Mouse (Mus musculus) heart, postnatal 14 days (tissue): Measurements from ENCODE around the gene Scube1. TPM values are rescaled to one million over a fixed set of nuclear protein-coding genes. Genes with fewer than 3 reads are reported as not detected.

Experiments
- DNase-seq, 2 experiments: peaks; one replicate each; pipeline ENCODE4 v3.0.0; 2021 to 2022
- intact Hi-C: fragments of 180-260 bp; cut with DNase I; formaldehyde crosslinking; loops from one replicate; pipeline ENCODE4 v1.15.1; 2025
- long read RNA-seq, 2 experiments: library from polyadenylated mRNA; stranded (forward); transcript quantifications; one replicate each; pipeline ENCODE4 v2.0.0; 2021
- total RNA-seq, 2 experiments: library from RNA; stranded (reverse); gene quantifications; 2 replicates each; pipeline ENCODE4 v1.2.3; 2021

Scube1 gene
- 1 to 10 TPM; 3.7 to 4.0 TPM for total RNA-seq
- long read RNA-seq, experiment 1, partial matches to known transcripts = 0 of 4 reads
- long read RNA-seq, experiment 1, other reads (novel, unspliced or antisense) = 1 of 4 reads
- long read RNA-seq, experiment 2, partial matches to known transcripts = 1 of 3 reads
- long read RNA-seq, experiment 2, other reads (novel, unspliced or antisense) = 1 of 3 reads

DNA sequence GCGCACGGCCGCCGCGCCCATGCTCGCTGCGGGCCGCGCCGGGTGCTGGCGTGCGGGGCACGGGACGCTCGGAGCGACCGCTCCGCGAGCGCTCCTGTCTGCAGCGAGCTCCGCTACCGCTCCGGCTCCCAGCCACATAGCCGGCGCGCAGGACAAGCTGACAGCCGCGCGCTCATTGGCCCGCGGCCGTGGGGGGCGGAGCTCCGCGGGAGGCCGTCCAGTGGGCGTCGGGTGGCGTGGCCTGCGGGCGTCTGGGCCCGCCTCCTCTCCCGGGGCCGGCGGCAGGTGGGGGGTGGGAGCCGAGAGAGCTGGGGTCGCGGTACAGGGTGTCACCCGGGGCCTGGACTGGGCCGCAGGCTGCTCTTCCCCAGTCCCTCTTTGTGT is at the start of gene Scube1:
TSS of gene Scube1 (minus strand) at position 136 of the 384 bp plus-strand sequence.
- intact Hi-C loops = loop anchor here (5.0 kb wide), 1 partner anchor 43 kb away; no protein-coding TSS in a partner anchor

DNA sequence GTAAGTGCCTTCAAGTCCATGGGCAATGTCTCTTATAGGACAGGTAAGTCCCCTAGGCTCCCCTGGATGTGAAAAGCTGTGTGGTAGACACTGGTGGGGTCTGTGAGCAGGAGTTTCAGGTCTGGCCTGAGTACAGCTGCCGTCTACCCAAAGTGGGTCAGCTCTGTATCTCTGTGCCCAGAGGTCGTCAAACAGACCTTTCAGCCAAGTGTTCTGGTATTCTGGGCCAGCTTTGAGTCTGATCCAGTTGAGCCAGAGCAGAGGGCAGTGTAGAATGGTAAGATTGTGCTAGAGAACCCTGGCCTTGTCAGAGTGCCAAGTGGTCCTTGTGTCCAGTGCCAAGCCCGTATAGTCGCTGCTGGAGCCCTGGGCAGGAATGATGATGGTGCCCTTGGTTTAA is 48.1 kb upstream of the Scube1 start:
- DNase-seq = peak in 1 of 2 experiments; percentile 16
- intact Hi-C loops = no loop called here

More for the DNA sequence above, at the start of gene Scube1:
- peak; percentile 93 to 94 for DNase-seq

DNA sequence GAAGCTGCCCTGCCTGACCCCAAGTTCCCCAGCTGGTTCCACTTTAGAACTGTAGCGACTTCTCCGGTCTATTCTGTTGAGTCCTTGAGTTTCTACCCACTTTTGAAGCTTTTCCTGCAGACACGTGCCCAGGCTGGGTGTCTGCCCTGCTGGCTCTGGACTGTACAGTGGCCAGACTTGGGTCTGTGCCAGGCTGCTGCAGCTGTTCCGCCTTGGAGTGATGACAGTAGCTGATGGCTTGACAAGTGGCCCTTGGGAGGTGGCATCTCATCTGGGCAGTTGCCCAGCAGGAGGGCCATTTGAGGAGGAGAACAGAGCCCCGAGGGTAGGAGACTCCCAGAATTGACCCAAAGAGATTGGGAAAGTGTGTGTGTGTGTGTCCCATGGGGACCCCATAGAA is 47.6 kb upstream of the Scube1 start:
- DNase-seq = peak; percentile 44 to 73
- intact Hi-C loops = no loop called here

DNA sequence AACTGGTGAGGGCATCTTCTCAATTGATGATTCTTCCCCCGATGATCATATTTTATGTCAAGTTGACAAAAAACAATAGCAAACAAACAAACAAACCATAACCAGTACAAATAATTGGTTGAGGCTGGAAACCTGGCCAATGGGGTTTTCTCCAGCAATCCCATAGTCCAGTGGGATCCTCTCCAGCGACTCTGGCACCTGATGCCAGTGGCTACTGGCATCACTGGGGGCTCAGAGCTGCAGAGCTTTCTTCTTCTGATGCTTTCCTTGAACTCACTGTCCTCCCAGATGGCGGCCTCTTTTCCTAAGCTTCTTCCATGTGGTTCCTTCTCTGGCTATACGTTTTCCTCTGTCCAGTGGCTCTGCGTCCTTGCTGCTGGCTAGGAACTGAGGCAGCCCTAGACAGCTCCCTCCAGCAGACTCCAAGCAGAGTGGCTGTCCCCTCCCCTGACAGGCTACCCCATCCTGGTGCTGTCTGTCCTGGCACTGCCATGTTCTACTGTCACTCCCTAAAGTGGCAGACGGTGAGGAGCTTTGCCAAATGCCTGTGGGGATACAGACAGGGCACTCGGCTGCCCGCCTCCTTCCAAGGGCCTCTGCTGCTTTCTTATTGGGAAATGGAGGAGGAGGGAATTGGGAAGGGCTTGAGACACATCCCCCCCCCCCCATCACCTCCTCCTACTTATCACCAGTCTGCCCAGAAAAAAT is 46.7 kb upstream of the Scube1 start:
- no peak for DNase-seq

DNA sequence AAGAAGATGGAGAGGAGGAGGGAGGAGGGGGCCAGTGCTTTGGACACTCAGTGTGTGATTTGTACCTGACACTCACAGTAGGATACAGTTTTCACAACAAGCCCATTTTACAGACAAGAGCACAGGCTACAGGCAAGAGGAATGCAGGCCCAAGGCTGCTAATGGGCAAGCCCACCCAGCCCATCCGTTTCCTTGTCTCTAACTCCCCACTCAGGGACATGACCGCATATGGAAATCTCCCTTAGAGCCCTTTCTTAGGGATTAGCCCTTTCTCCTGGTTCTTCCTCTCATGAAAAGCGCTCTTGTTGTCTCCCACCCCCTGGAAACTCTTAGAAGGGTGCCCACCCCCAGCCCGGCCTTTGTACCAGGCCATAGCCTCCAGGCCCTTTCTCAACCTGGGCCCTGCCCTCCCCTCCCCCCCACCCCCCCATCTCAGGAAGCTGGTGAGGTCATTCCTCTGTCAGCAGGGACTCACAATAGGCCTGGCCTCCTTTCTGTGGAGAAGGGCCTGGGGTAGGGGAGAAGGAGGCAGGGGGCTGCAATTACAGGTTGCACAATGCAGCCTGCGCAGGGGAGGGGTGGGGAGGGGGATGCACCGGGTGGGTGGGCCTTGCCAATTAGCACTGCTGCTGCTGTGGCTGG is 40.7 kb upstream of the Scube1 start:
- intact Hi-C loops = no loop called here
- no peak for DNase-seq

More for the DNA sequence above, 46.7 kb upstream of the Scube1 start:
- intact Hi-C loops = no loop called here

DNA sequence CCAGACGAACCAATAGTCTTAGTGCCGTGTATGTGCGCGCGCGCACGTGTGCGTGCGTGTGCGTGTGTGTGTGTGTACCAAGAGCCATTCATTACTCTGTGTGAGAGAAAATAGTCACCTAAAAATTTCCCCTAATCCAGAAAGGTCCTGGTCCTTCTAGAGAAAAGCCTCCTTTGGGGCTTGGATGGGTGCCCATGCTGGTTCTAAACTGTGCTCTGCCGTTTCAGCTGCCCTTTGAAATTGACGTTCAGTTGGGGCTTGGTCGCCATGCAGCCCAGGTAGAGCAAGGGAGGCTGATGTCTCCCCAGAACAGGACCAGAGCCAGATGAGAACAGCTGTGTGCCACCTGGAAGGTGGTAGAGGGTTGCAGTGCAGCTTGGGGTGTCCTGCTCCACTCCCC is 36.7 kb upstream of the Scube1 start:
- DNase-seq = no peak
- intact Hi-C loops = loop anchor here (2.0 kb wide), 1 partner anchor 293 kb away; no protein-coding TSS in a partner anchor

DNA sequence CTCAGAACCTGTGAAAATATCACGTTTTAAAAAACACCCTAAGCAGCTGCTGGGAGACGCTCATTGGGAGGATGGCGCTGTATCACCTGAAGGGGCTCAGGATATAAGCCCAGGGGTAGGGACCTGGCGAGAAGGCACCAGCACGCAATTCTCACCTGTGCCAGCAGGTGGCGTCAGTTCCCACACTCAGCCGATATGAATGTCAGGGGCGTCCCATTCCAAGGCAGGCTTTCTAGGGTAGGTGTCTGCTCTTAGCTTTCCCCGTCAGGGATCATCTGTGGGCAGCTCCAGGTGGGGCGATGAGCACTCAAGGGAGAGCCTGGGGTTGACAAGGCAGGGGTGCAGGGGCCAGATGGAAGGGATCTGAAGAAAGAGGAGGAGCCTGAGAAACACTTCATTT is 35.9 kb upstream of the Scube1 start:
- DNase-seq = peak; percentile 40 to 61
- intact Hi-C loops = loop anchor here (2.0 kb wide), 1 partner anchor 294 kb away; no protein-coding TSS in a partner anchor

DNA sequence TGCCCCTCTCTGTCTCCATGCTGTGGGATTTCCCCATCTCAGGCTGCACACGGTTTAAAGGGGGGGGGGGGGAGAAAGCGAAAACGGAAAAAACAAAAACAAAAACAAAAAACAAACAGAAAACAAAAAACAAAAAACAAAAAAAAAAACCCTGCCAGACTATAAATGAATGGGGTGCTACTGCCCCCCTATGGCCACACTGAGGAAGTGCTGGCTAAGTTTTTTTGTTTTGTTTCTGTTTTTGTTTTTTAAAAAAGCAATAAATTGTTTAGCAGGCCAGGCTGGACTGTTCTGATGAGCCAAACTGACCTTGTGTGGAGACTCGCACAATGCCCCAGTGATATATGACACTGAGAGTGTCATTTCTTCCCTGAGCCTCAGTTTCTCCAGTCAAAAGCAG is 34.1 kb upstream of the Scube1 start:
- intact Hi-C loops = loop anchor here (1.0 kb wide), 2 partner anchors 95 to 125 kb away; no protein-coding TSS in a partner anchor
- peak in 1 of 2 experiments; percentile 17 for DNase-seq

DNA sequence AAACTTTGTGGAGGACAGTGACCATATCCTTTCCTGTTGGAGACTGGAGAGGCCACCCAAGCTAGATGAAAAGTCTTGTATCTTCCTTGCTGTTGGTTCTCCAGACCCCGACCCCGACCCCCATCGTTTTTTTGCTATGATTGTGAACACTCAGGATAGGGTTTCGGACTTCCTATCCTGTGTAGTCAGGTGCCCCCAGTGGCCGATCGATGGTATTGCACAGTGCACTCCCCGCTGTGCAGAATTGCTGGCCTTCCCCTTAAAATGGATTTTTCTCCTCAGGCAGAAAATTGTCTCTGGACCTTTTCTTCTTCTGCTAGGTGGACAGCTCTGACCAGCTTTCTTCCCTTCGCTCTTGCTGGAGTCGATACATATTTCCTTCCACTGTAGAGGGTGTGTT is 31.9 kb upstream of the Scube1 start:
- intact Hi-C loops = loop anchor here (2.0 kb wide), 1 partner anchor 30 kb away; no protein-coding TSS in a partner anchor
- peak; percentile 33 to 46 for DNase-seq

DNA sequence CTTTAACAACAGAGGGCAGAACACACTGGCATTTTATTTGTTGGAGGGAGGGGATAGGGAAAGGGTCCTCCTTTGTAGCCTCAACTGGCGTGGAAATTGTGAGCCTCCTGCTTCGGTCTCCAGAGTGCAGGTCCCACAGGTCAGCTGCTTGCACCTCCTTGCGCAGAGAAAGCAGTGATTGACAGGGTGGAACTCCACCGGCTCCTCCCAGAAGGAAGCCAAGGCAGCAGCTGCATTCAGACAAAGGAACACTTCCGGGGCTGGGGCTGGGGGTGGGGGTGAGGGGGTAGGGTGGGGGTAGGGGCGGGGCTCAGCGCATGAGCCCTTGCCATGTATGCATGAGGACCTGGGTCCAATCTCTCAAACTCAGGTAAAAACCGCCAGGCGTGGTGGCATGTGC is 24.6 kb upstream of the Scube1 start:
- intact Hi-C loops = no loop called here
- DNase-seq = no peak

DNA sequence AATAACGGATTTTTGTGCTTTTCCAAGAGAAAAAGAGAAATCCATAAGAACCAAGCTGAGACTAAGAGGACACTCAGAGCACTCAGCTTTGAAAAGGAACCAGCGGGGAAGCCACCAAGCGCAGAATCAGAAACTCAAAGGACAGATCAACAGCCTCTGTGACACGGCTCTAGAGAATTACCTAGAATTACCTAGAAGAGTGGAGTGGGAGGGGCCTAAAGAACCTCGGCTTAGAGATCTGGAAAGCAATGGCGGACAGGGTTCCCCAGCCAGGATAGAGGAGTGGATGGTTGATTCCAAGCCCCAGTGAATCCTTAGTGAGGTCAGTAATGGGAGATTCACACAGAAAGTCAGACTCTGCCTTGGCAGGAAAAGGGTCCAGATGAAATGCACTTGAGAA is 24.2 kb upstream of the Scube1 start:
- no peak for DNase-seq
- intact Hi-C loops = no loop called here

DNA sequence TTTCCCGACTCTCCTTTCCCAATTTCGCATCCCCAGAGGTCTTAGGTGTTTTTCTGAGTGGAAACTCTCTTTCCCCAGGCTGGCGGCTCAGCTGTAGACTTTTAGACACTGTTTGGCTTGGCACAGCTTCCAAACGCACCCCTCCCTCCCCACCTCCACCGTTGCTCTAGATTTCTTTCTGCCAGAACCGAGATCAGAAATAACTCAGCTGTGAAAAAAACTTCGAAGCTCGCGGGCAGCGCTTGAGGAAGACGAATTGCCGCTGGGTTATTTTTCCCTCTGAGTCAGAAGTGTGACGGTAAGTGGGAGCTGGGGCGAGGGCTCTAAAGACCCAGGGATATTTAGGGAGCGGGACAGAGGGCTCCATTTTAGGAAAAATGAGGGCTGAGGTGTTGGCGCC is 21.5 kb upstream of the Scube1 start:
- intact Hi-C loops = no loop called here
- DNase-seq = no peak

DNA sequence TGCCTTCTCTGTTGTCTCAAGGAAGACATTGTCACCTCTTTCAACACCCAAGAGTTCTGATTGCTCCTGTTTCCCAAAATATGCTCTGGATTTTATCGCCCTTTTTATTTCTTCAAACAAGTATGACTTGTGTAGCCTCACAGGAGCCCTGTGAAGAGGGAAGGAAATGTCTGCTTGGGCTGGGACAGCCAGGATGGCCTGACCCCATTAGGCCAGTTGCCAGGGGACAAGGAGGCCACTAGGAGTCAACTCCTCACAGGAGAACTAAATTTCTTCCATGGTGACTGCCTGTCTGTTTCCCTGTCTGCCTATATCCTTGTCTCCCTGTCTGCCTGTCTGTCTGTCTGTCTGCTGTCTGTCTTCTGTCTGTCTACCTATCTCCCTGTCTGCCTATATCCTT is 17.2 kb upstream of the Scube1 start:
- intact Hi-C loops = no loop called here
- DNase-seq = peak; percentile 32 to 42

DNA sequence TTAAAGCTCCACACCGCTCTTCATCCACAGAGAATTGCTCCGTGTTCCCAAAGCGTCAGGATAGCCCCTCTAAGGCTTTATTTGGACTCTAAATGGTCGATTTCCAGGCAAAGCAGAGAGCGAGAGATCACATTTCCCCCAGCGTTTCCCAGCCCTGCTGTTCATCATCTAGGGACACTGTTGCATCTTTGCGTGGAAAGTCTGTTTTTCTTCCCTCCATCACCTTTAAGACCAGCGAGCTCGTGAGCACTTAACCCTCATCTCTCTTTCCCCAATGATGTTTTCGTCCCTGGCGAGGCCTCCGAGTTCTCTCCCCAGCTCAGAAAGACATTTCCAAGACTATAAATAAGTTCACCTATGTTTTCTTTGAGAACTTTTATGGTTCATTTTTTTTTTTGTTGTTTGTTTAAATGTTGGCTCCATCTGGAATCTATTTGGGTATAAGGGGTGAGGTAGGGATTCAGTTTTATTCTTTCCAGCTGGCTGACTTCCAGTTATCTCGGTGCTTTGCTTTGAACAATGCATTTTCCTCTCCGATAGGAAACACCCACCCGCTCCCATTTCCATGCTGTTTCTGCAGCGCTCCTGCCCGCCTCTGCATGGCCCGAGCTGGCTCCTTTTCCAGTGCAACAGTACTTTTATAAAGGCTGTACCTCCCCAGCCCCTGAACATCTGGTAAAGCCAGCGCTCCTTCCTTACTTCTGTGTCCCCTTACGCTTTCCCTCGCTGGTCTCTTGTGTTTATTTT is 16.0 kb upstream of the Scube1 start:
- DNase-seq = peak; percentile 33 to 44
- intact Hi-C loops = no loop called here

DNA sequence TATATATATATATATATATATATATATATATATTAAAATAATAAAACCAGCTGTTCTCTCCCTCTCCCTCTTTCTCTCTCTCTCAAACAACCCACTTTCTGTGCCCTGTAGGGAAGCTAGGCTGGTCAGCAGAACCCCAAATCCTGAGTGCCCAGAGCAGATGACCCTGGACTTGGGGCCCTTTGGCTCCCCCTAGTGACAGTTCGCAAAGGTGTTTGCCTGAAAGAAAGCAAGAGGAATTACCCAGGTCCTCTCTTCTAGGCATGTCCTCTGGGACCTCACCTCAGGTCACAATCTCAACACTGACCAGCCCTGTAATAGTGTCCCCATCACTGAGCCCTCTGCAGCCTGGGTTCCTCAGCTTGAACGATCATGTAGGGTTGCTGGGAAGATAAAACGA is 2.8 kb upstream of the Scube1 start:
- intact Hi-C loops = loop anchor here (1.0 to 2.0 kb wide), 2 partner anchors 29 to 63 kb away; no protein-coding TSS in a partner anchor
- DNase-seq = peak; percentile 74 to 84

DNA sequence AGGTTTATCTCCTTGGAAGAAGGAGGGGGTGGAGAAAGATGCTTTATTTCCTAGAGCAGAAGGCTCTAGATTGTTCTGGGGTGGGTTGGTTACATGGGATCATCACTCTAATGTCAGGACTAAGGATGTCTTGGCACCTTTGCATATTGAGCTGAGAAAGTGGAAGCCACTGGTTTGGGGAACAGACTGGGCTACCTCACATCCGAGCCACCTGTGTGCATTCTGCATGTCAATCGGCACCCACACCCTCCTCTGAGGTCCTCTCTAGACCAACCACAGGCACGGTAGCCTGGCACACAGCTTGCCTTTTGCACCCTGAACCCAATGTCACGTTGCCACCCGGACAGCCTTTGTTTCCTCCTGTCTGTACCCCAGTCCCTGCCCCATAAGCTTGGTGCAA is 1.9 kb upstream of the Scube1 start:
- intact Hi-C loops = loop anchor here (1.0 to 2.0 kb wide), 2 partner anchors 30 to 62 kb away; no protein-coding TSS in a partner anchor
- DNase-seq = no peak

DNA sequence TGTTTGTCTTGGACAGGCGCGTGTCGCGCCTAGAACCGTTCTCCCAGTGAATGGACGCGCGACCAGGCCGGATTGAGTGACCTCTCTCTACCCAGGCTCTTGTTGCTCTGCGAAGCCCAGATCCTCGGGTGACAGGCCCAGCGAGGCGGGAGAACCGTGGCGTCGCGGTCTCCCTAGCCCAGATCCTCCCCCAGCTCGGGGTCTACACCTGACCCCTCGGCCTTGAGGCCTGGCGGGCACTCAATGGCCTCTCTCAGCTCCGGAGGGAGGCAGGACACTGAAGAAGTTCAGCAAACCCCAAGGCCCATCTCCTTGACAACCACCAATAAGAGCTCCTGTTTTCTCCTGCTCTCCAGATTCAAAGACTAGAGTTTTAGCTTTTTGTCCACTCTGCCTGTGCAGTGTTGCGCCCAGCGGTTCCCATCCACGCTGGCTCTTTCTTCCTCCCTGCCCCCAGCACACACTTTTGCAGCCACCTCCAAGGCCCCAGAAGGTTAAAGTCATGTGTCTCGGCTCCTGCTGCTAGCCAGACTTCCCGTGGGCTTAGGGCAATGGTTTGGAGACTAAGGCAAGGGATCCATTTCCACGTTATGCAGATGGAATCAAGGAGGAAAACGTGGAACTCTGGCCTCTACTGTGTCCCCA is 857 bp upstream of the Scube1 start:
- intact Hi-C loops = loop anchor here (2.0 kb wide), 1 partner anchor 31 kb away; no protein-coding TSS in a partner anchor
- no peak for DNase-seq

DNA sequence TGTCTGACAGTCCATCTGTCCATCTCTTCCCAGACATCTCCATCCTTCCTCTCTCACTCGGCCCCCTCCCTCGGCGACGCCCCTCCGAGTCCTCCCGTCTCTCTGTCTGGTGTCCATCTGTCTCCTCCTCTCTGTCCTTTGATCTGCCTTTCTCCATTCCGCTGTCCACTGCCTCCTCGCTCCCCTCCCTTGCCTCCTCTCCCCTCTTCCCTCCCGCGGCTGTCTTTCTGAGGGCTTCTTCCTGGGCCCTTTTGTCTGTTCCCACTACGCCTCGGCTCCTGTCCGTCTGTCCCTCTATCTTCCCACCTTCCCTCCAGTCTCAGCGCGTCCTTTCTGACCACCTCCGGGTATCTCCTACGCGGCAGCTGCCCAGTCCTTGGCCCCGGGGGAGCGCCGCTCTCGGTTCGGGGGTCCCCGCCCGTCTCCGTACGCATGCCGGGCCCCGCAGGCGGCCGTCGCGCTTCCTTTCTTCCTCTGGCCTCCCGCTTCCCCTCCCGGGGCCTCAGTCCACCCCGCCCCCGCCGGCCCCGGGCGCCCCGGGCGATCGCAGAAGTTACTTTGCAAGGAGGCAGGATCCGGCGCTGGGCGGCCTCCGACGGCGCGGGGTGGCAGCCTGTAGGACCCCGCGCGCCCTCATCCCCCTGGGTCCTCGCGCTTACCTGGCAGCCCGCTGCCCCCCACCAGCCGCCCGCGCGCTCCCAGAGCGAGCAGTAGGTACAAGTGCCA is 498 bp downstream of the Scube1 start:
- intact Hi-C loops = loop anchor here (5.0 kb wide), 1 partner anchor 42 kb away; no protein-coding TSS in a partner anchor
- peak; percentile 40 to 46 for DNase-seq

DNA sequence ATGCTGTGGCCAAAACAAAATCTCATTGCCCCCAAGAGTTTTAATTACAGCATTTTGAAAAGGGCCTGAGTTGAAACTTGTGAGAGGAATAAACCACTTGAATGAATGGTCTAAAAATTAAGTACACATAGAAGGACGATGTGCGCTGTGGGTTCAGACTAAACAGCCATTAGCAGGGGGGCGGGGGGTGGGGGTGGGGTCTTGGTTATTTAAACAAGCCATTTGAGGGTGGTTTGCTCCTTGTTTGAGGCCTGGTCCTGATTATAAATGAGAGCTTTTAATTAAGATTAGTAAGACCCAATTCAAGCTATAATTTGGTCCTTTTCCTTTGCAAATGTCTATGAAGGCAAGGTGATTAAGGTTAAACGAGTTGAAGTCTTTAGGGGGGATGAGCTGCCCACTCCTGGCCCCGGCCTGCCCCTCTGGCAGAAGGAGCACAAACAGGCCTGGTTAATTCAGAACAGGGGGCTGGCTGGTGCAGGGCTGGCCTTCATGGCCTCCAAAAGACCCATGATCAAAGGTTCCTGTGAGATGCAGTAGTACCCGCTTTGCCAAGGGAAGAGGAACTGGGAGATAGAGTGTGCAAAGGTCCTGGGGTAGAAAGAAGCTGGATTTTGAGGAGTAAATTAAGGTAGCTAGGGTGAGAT is 9.1 kb downstream of the Scube1 start:
- intact Hi-C loops = no loop called here
- DNase-seq = no peak
